Mouse (Mus musculus) kidney, embryonic 16.5 days (tissue): ENCODE results near the gene Gm17455. TPM values are rescaled to one million over a fixed set of nuclear protein-coding genes. Genes with fewer than 3 reads are reported as not detected.

ENCODE experiments used
- ATAC-seq: fragments of 200-750 bp; cut with Nextera tagmentation; 2 replicates; pipeline ENCODE4 v1.8.0; 2017; ENCODE audit warnings: moderate TSS enrichment; ENCODE audit not compliant: low FRiP score, low TSS enrichment
- H3K27ac ChIP-seq: fragments of 300-500 bp; sonication (generic); 2 replicates; pipeline ENCODE4 v1.5.1; 2014; ENCODE audit warnings: low read length
- H3K27me3 ChIP-seq: fragments of 300-500 bp; sonication (generic); 2 replicates; pipeline ENCODE4 v1.6.1; 2014; ENCODE audit warnings: low read length, control low read depth, mixed read lengths; ENCODE audit not compliant: insufficient read depth
- H3K36me3 ChIP-seq: fragments of 300-500 bp; sonication (generic); 2 replicates; pipeline ENCODE4 v1.6.1; 2014; ENCODE audit warnings: low read length, control low read depth, mixed read lengths; ENCODE audit not compliant: insufficient read depth
- H3K4me1 ChIP-seq: fragments of 300-500 bp; sonication (generic); 2 replicates; pipeline ENCODE4 v1.6.1; 2014; ENCODE audit warnings: low read length, control low read depth, mixed read lengths; ENCODE audit not compliant: insufficient read depth
- H3K4me2 ChIP-seq: fragments of 300-500 bp; sonication (generic); replicated peaks from 2 replicates; pipeline ENCODE4 v1.6.1; 2014; ENCODE audit warnings: low read depth, low read length
- H3K4me3 ChIP-seq: fragments of 300-500 bp; sonication (generic); 2 replicates; pipeline ENCODE4 v1.5.1; 2014; ENCODE audit warnings: mild to moderate bottlenecking, low read length
- H3K9ac ChIP-seq: fragments of 300-500 bp; sonication (generic); replicated peaks from 2 replicates; pipeline ENCODE4 v1.6.1; 2014; ENCODE audit warnings: low read length
- H3K9me3 ChIP-seq: fragments of 300-500 bp; sonication (generic); 2 replicates; pipeline ENCODE4 v1.6.1; 2016; ENCODE audit warnings: low read length, control low read depth
- WGBS: fragments of 180-500 bp; shearing (Covaris S2); extraction: QIAGEN DNeasy Blood & Tissue Kit; methylation state at CpG from one replicate; pipeline ENCODE4 v1.1.7; 2014; 5-methylcytosine and 5-hydroxymethylcytosine counted together
- polyA plus RNA-seq: library from polyadenylated mRNA; unstranded; fragments of >200 nt; fragmentation: Nextera tagmentation; extraction: Ambion mirVana; gene quantifications from 2 replicates; pipeline ENCODE4 v1.2.1, GENCODE M21; 2015

The Gm17455 gene
- polyA plus RNA-seq, 1 experiment from 2014 or later, result 0.81 TPM

- Histone ChIP-seq H3K4me2 (no peak overlapping the region), H3K4me1 (no peaks in the 10 kb centered on the region), H3K4me3 (no peak overlapping the region), H3K9me3 (no peaks in the 10 kb centered on the region), H3K36me3 (no peaks in the 10 kb centered on the region), H3K9ac (no peak overlapping the region), H3K27me3 (no peaks in the 10 kb centered on the region), H3K27ac (no peak overlapping the region)
- no peak for ATAC-seq
- WGBS, result 3% methylated on average over 2 of the region's 2 CpGs
Measured at GRCm38 (mm10) chr10:60443078-60443477, 43.6 kb downstream of the Gm17455 start.

GRCm38 (mm10) chr10:60445031-60445593, 45.6 kb downstream of the Gm17455 start:
- no peaks in the 10 kb centered on the region for H3K27me3 ChIP-seq
- no peaks in the 10 kb centered on the region for H3K4me1 ChIP-seq
- no peak overlapping the region for H3K4me2 ChIP-seq
- H3K9ac ChIP-seq, result no peak overlapping the region
- no peak overlapping the region for H3K27ac ChIP-seq
- ATAC-seq, result peak; percentile 92
- 56% methylated on average over 8 of the region's 8 CpGs for WGBS
- H3K9me3 ChIP-seq, result no peaks in the 10 kb centered on the region
- no peaks in the 10 kb centered on the region for H3K36me3 ChIP-seq
- H3K4me3 ChIP-seq, result no peak overlapping the region

GRCm38 (mm10) chr10:60447186-60447585, 47.7 kb downstream of the Gm17455 start:
- H3K9me3 ChIP-seq, result no peaks in the 10 kb centered on the region
- H3K4me3 ChIP-seq, result no peak overlapping the region
- whole genome bisulfite sequencing, result 83% methylated on average over 12 of the region's 12 CpGs
- no peaks in the 10 kb centered on the region for H3K4me1 ChIP-seq
- no peak overlapping the region for H3K27ac ChIP-seq
- no peaks in the 10 kb centered on the region for H3K27me3 ChIP-seq
- H3K4me2 ChIP-seq, result no peak overlapping the region
- H3K9ac ChIP-seq, result no peak overlapping the region
- H3K36me3 ChIP-seq, result no peaks in the 10 kb centered on the region
- ATAC-seq, result no peak

Other genes starting within 250 kb of the Gm17455 start
- 2.1 and 2.2 TPM in 2 replicates for gene Chst3, start 180.5 kb upstream of the Gm17455 start, polyA plus RNA-seq
- gene Psap, start 122.1 kb upstream of the Gm17455 start, polyA plus RNA-seq, result 145 and 166 TPM in 2 replicates
- 3.9 and 4.2 TPM in 2 replicates for gene Vsir, start 52.9 kb upstream of the Gm17455 start, polyA plus RNA-seq